Mouse (Mus musculus) CH12.LX (cell line): Measurements from ENCODE around the gene Chchd6.

Experiments
- CTCF ChIP-seq, 2 experiments: IDR thresholded peaks in 1 of 2; conservative IDR thresholded peaks in 1 of 2; 2 replicates each; pipeline ENCODE4 v1.5.1; 2011 to 2012; ENCODE audit warnings: low read depth in 2 of 2, low read length in 2 of 2, improper control_type of control experiment in 1 of 2, inconsistent platforms in 1 of 2, mild to moderate bottlenecking in 1 of 2, moderate library complexity in 1 of 2
- EP300 ChIP-seq: IDR thresholded peaks from 2 replicates; pipeline ENCODE4 v1.6.1; 2011; ENCODE audit warnings: low read length, improper control_type of control experiment
- HCFC1 ChIP-seq: IDR thresholded peaks from 2 replicates; pipeline ENCODE4 v1.6.1; 2012; ENCODE audit warnings: low read depth, mild to moderate bottlenecking, inconsistent platforms, low read length, improper control_type of control experiment
- MAFK ChIP-seq: IDR thresholded peaks from 2 replicates; pipeline ENCODE4 v1.6.1; 2011; ENCODE audit warnings: low read length, improper control_type of control experiment; ENCODE audit not compliant: insufficient replicate concordance
- POLR2A ChIP-seq: IDR thresholded peaks from 2 replicates; pipeline ENCODE4 v1.6.1; 2011; ENCODE audit warnings: low read depth, mild to moderate bottlenecking, improper control_type of control experiment, low read length
- POLR2AphosphoS2 ChIP-seq: IDR thresholded peaks from 2 replicates; pipeline ENCODE4 v1.6.1; 2011; ENCODE audit warnings: low read depth, low read length, improper control_type of control experiment
- SIN3A ChIP-seq: IDR thresholded peaks from 2 replicates; pipeline ENCODE4 v1.6.1; 2012; ENCODE audit warnings: low read length, improper control_type of control experiment, inconsistent platforms
- ZKSCAN1 ChIP-seq: IDR thresholded peaks from 2 replicates; pipeline ENCODE4 v1.6.1; 2012; ENCODE audit warnings: low read depth, inconsistent platforms, low read length, improper control_type of control experiment, borderline replicate concordance
- ZNF384 ChIP-seq: IDR thresholded peaks from 2 replicates; pipeline ENCODE4 v1.6.1; 2012; ENCODE audit warnings: low read depth, low read length, improper control_type of control experiment, inconsistent platforms

- no peak for TF ChIP-seq CTCF (conservative IDR thresholded peaks at IDR 0.05 in 1 of 2, IDR thresholded peaks at IDR 0.05 in 1 of 2; ENCODE audit: low read depth in 2 of 2, low read length in 2 of 2)
- no peak for TF ChIP-seq POLR2AphosphoS2
- TF ChIP-seq POLR2A = no peak
- TF ChIP-seq HCFC1 = no peak
- no peak for TF ChIP-seq ZNF384
- TF ChIP-seq ZKSCAN1 = no peak
- TF ChIP-seq EP300 = no peak
- no peak for TF ChIP-seq SIN3A
- no peak for TF ChIP-seq MAFK
Measured at GRCm38 (mm10) chr6:89384699-89385098, 210.8 kb downstream of the Chchd6 start.
